Mouse (Mus musculus): Measurements from ENCODE around the gene Gas2l1.

GRCm38 (mm10) chr11:5063561-5064281 is 1.4 kb downstream of the Gas2l1 start:
- TF ChIP-seq POLR2A (IDR thresholded peaks at IDR 0.05; ENCODE audit: borderline replicate concordance, extremely low read depth, low read depth, low read length) (no peak), CTCF (IDR thresholded peaks at IDR 0.05; ENCODE audit: insufficient read depth, low read length) (no peak)
